Mouse (Mus musculus) forebrain, postnatal 0 days (tissue): Measurements from ENCODE around the gene Ric8b. TPM values are rescaled to one million over a fixed set of nuclear protein-coding genes. Genes with fewer than 3 reads are reported as not detected.
A peak's percentile ranks its signal among the peaks of the same experiment; 100 is the strongest.

ENCODE experiments used
- ATAC-seq: fragments of 200-750 bp; cut with Nextera tagmentation; 2 replicates; pipeline ENCODE4 v1.8.0; 2017; ENCODE audit warnings: mild to moderate bottlenecking, moderate library complexity
- DNase-seq: peaks from one replicate; pipeline ENCODE4 v3.0.0-alpha.2; 2015
- H3K27ac ChIP-seq: fragments of 300-500 bp; sonication (generic); 2 replicates; pipeline ENCODE4 v1.5.1; 2014; ENCODE audit warnings: low read depth, mild to moderate bottlenecking, antibody characterized with exemption, low read length, moderate library complexity, mixed read lengths
- H3K27me3 ChIP-seq: fragments of 300-500 bp; sonication (generic); 2 replicates; pipeline ENCODE4 v1.6.1; 2014; ENCODE audit warnings: mild to moderate bottlenecking, low read length, mixed read lengths; ENCODE audit not compliant: insufficient read depth
- H3K36me3 ChIP-seq: fragments of 300-500 bp; sonication (generic); 2 replicates; pipeline ENCODE4 v1.6.1; 2014; ENCODE audit warnings: mild to moderate bottlenecking, moderate library complexity; ENCODE audit not compliant: insufficient read depth
- H3K4me1 ChIP-seq: fragments of 300-500 bp; sonication (generic); 2 replicates; pipeline ENCODE4 v1.6.1; 2014; ENCODE audit warnings: antibody characterized with exemption; ENCODE audit not compliant: insufficient read depth
- H3K4me2 ChIP-seq: fragments of 300-500 bp; sonication (generic); 2 replicates; pipeline ENCODE4 v1.6.1; 2014; ENCODE audit warnings: low read depth, mild to moderate bottlenecking, moderate library complexity
- H3K4me3 ChIP-seq: fragments of 300-500 bp; sonication (generic); 2 replicates; pipeline ENCODE4 v1.5.1; 2014; ENCODE audit warnings: low read depth, low read length, mixed read lengths
- H3K9ac ChIP-seq: fragments of 300-500 bp; sonication (generic); 2 replicates; pipeline ENCODE4 v1.6.1; 2014; ENCODE audit warnings: mild to moderate bottlenecking
- H3K9me3 ChIP-seq: fragments of 300-500 bp; sonication (generic); 2 replicates; pipeline ENCODE4 v1.6.1; 2016; ENCODE audit warnings: low read length
- CTCF ChIP-seq: sonication (generic); IDR thresholded peaks from 2 replicates; pipeline ENCODE4 v1.5.1; 2016; ENCODE audit warnings: antibody characterized with exemption, control low read depth, low read depth
- WGBS: fragments of 180-500 bp; shearing (Covaris S2); extraction: QIAGEN DNeasy Blood & Tissue Kit; methylation state at CpG from one replicate; pipeline ENCODE4 v1.1.7; 2014; 5-methylcytosine and 5-hydroxymethylcytosine counted together
- polyA plus RNA-seq: library from polyadenylated mRNA; unstranded; fragments of >200 nt; fragmentation: Nextera tagmentation; extraction: Ambion mirVana; gene quantifications from 2 replicates; pipeline ENCODE4 v1.2.1, GENCODE M21; 2015
- total RNA-seq: library from RNA; depleted of rRNA; stranded (reverse); fragments of >200 nt; gene quantifications from 2 replicates; pipeline ENCODE4 v1.2.3, GENCODE M21; 2014; rRNA removed

The Ric8b gene
- total RNA-seq (48.2 and 63.8 TPM in 2 replicates), polyA plus RNA-seq (20.2 and 31.5 TPM in 2 replicates)

DNA sequence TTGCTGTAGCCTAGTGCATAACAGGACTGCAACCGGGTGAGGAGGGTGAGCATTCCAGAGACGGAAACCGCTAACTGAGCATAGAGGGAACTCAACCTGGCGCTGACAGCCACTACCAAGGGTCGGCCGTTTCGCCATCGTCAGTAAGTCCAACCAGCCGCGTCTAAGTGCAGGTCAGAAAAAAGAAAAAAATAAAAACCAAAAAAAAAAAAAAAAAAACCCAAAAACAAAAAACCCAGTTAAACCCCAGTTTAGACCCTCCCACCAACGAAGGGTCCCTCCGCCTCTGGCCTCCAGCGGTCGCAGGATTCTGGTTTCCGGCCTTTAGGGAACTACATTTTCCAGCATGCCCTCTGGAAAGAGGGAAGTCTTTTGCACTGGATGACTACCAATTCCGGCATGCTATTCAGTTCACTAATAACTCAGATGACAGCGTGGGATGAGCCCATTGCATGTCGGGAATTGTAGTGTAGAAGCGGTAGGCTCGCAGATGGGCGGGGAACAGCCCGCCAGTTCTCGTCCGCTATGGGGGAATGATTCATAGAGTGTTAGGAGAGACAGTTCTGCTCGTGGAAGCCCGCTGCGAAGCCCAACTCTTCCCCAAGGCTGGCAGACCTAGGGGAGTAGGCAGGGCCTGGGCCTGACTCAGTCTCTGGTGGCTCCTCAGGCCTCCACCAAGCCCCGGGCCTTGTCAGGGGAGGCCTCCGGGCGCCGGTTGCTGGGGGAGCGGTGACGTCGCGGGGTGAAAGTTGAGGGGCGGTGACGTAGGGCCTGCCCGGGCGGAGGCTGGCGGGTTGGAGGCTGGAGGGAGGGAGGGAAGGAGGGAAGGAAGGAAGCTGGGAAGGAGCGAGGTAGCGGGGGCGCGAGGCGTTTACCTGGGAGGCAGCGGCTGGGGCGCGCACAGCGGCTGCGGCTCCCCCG, at the start of gene Ric8b:
Gene Ric8b (plus strand): TSS at position 807 of the 921 bp plus-strand sequence.
- Histone ChIP-seq H3K36me3 (no peaks in the 10 kb centered on the region), H3K27me3 (no peaks in the 10 kb centered on the region), H3K4me2 (peak within 1 kb of the TSS; percentile 64), H3K4me3 (peak within 1 kb of the TSS; percentile 68), H3K9ac (peak within 1 kb of the TSS; percentile 77), H3K27ac (peak within 1 kb of the TSS; percentile 93), H3K4me1 (peaks cover 12% of the 10 kb centered on the region), H3K9me3 (no peaks in the 10 kb centered on the region)
- 3% methylated on average over 51 of the region's 51 CpGs for WGBS
- TF ChIP-seq CTCF = no peak
- peak; percentile 98 for DNase-seq
- peak; percentile 96 for ATAC-seq

DNA sequence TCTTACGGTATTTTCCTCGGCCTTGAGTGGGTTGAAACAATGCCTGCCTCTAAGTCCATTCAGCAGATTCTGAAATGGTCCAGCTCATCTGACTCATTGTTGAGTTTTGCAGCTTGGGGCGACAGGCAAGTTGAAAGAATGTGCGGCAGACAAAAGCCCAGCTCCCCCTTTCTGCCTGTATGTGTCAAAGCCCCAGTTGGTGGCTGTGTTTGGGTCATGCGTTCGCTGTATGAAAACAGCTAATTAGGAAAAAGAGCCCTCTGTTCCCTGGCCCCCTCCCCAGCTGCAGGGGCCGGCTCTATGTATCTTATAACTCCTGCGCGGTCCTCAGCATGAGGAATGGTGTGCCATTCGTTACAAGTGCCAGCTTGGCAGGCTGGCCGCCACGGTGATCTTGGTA, 46.1 kb upstream of the Ric8b start:
- no peaks in the 10 kb centered on the region for H3K4me1 ChIP-seq
- no peaks in the 10 kb centered on the region for H3K27me3 ChIP-seq
- 9% methylated on average over 12 of the region's 12 CpGs for WGBS
- no peaks in the 10 kb centered on the region for H3K9me3 ChIP-seq
- peak; percentile 53 for ATAC-seq
- H3K9ac ChIP-seq = no peak overlapping the region
- no peak overlapping the region for H3K4me2 ChIP-seq
- no peak overlapping the region for H3K27ac ChIP-seq
- H3K4me3 ChIP-seq = no peak overlapping the region
- no peak for DNase-seq
- TF ChIP-seq CTCF = 0 out of 2 replicates have a peak, but pooled peaks have one; percentile 9
- H3K36me3 ChIP-seq = no peaks in the 10 kb centered on the region

DNA sequence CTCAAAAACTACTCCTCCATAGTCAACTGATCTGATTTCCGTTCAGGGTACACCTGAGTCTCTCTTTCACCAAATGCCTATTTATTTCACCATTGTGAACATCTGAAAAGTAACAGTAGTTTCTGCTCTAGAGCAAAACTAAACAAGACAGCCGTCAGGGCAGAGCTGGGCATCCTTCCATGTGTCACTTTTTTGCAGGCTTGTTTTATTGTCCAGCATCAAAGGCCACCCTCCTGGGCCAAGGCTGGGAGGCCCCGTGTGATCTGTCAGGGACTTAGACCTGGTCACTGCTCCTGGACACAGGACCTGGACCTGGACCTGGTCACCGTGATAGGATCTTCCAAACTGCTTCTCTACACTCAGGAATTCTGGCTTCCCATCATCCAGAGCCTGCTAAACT, 45.5 kb upstream of the Ric8b start:
- ATAC-seq (no peak), DNase-seq (no peak)
- TF ChIP-seq CTCF = no peak
- Histone ChIP-seq H3K9me3 (no peaks in the 10 kb centered on the region), H3K36me3 (no peaks in the 10 kb centered on the region), H3K27ac (no peak overlapping the region), H3K4me1 (no peaks in the 10 kb centered on the region), H3K27me3 (no peaks in the 10 kb centered on the region), H3K4me3 (no peak overlapping the region), H3K4me2 (no peak overlapping the region), H3K9ac (no peak overlapping the region)
- 38% methylated on average over 4 of the region's 4 CpGs for WGBS

DNA sequence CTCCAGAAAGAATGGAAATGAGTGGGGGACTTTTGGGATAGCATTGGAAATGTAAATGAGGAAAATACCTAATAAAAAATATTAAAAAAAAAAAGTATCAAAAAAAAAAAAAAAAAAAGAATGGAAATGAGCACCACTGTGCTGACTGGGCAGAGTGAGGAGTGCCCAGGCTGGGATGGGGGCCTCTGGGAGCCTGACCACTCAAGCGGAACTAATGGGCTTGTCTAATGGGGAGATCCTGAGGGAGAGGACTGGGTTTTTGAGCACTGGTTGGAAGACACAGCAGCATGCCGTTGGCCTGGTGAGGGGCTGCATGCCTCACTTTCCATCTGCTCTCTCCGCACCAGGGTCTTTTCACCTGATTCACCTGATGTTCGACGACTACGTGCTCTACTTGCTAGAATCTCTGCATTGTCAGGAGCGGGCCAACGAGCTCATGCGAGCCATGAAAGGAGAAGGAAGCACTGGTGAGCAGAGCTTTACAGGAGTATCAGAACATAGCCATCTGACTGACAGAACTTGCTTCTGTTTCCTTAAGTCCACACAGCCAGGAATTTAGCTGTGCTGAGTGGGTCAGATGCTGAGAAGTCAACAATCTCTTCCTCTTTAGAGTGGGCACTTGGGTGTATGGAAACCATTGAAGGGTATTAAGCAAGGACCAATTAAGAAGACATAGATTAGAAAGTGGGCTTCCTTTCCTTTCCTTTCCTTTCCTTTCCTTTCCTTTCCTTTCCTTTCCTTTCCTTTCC, 37.4 kb upstream of the Ric8b start:
- ATAC-seq = no peak
- TF ChIP-seq CTCF = no peak
- no peak overlapping the region for H3K9ac ChIP-seq
- no peak overlapping the region for H3K27ac ChIP-seq
- no peaks in the 10 kb centered on the region for H3K4me1 ChIP-seq
- DNase-seq = no peak
- no peaks in the 10 kb centered on the region for H3K9me3 ChIP-seq
- no peaks in the 10 kb centered on the region for H3K27me3 ChIP-seq
- H3K4me2 ChIP-seq = no peak overlapping the region
- WGBS = 69% methylated on average over 9 of the region's 9 CpGs
- H3K36me3 ChIP-seq = no peaks in the 10 kb centered on the region
- H3K4me3 ChIP-seq = no peak overlapping the region

DNA sequence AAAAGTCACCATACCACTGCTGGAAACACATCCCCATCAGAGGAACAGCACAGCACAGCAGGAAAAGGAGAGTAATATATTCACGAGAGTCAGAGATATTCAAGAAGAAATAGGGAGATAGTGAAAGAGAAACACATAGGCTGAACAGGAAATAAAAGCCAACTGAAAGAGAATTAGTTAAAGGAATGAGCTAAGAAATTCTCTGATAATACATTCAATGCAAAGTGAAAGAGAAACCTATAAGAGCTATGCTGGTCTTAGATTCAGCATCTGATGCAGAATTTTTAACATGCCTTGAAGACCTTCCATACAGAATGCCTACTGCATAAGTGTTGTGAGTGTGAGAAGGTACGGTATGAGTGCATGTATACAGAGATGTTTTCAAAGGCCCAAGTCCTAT, 34.9 kb upstream of the Ric8b start:
- Histone ChIP-seq H3K9ac (no peak overlapping the region), H3K4me1 (no peaks in the 10 kb centered on the region), H3K4me3 (no peak overlapping the region), H3K4me2 (no peak overlapping the region), H3K27ac (no peak overlapping the region), H3K27me3 (no peaks in the 10 kb centered on the region), H3K9me3 (no peaks in the 10 kb centered on the region), H3K36me3 (no peaks in the 10 kb centered on the region)
- no peak for DNase-seq
- 94% methylated on average over 2 of the region's 2 CpGs for WGBS
- no peak for TF ChIP-seq CTCF
- ATAC-seq = no peak

DNA sequence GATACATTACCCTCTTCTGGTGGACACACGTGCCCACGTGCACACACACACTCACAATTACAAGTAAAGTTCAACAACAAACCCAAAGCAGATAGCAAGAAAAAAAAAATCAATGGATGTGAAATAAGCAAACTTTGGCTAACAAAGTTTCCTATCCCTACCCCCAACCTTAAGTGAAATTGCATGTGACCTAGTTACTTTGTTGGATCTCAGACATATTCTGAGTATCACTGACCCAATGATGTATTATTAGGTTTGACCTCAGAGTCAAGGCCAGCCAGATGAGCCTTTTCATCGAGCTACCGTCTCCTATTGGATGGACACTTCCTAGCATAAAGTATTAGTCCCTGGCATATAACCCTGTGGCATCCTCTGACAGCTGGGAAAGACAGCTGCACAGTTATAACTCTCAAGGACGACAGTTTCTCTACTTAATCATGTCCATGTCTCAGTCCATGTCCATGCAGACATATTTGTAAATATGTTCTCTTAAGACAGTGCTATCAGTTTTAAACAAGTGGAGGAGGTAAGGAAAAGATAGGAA, 32.0 kb upstream of the Ric8b start:
- Histone ChIP-seq H3K36me3 (no peaks in the 10 kb centered on the region), H3K9me3 (no peaks in the 10 kb centered on the region), H3K9ac (no peak overlapping the region), H3K4me2 (no peak overlapping the region), H3K27ac (no peak overlapping the region), H3K27me3 (no peaks in the 10 kb centered on the region), H3K4me1 (peaks cover 5% of the 10 kb centered on the region; the same call in 1 of the 2 replicates), H3K4me3 (no peak overlapping the region)
- no peak for ATAC-seq
- no peak for DNase-seq
- no peak for TF ChIP-seq CTCF
- WGBS = 83% methylated on average over 5 of the region's 5 CpGs
